Mouse (Mus musculus): ENCODE results near the gene Slc24a4. TPM values are rescaled to one million over a fixed set of nuclear protein-coding genes. Genes with fewer than 3 reads are reported as not detected.

Gene Slc24a4
- polyA plus RNA-seq, 1 experiment from 2014 or later, result 0.04 TPM

GRCm38 (mm10) chr12:102308001-102308456 lies 179.5 kb downstream of the Slc24a4 start:
- Histone ChIP-seq H3K9me3 (ENCODE audit: control insufficient read depth, low read length) (0 out of 2 replicates have a peak, but pooled peaks cover 2% of the 10 kb centered on the region), H3K4me2 (no peak overlapping the region), H3K27me3 (replicated peaks; ENCODE audit: control insufficient read depth, insufficient read depth, low read length) (no peaks in the 10 kb centered on the region), H3K9ac (ENCODE audit: low read depth, low read length) (no peak overlapping the region), H3K4me1 (replicated peaks; ENCODE audit: control insufficient read depth, insufficient read depth, low read length) (peaks cover 31% of the 10 kb centered on the region), H3K4me3 (ENCODE audit: low read depth, low read length) (no peak overlapping the region), H3K36me3 (ENCODE audit: control insufficient read depth, insufficient read depth, low read length) (peaks cover 3% of the 10 kb centered on the region; the same call in 1 of the 2 replicates), H3K27ac (ENCODE audit: low read depth, low read length) (peak overlapping the region; percentile 25; the same call in 1 of the 2 replicates)
- WGBS, result 68% methylated on average over 6 of the region's 6 CpGs
- ATAC-seq (replicated peaks; ENCODE audit: low FRiP score), result no peak
- no peak for DNase-seq (ENCODE audit: low spot score)

GRCm38 (mm10) chr12:102308457-102309011 lies 180.0 kb downstream of the Slc24a4 start:
- Histone ChIP-seq H3K36me3 (ENCODE audit: control insufficient read depth, insufficient read depth, low read length) (peaks cover 3% of the 10 kb centered on the region; the same call in 1 of the 2 replicates), H3K4me2 (no peak overlapping the region), H3K9ac (ENCODE audit: low read depth, low read length) (no peak overlapping the region), H3K9me3 (ENCODE audit: control insufficient read depth, low read length) (0 out of 2 replicates have a peak, but pooled peaks cover 2% of the 10 kb centered on the region), H3K27ac (ENCODE audit: low read depth, low read length) (no peak overlapping the region), H3K4me1 (replicated peaks; ENCODE audit: control insufficient read depth, insufficient read depth, low read length) (peaks cover 26% of the 10 kb centered on the region), H3K27me3 (replicated peaks; ENCODE audit: control insufficient read depth, insufficient read depth, low read length) (no peaks in the 10 kb centered on the region), H3K4me3 (ENCODE audit: low read depth, low read length) (no peak overlapping the region)
- DNase-seq (ENCODE audit: low spot score) (no peak), ATAC-seq (replicated peaks; ENCODE audit: low FRiP score) (no peak)
- WGBS, result 64% methylated on average over 16 of the region's 16 CpGs

- 0 out of 2 replicates have a peak, but pooled peaks cover 2% of the 10 kb centered on the region for H3K9me3 ChIP-seq (ENCODE audit: control insufficient read depth, low read length)
- H3K9ac ChIP-seq (ENCODE audit: low read depth, low read length), result no peak overlapping the region
- no peak overlapping the region for H3K4me3 ChIP-seq (ENCODE audit: low read depth, low read length)
- WGBS, result 81% methylated on average over 11 of the region's 11 CpGs
- no peaks in the 10 kb centered on the region for H3K27me3 ChIP-seq (replicated peaks; ENCODE audit: control insufficient read depth, insufficient read depth, low read length)
- no peak for ATAC-seq (replicated peaks; ENCODE audit: low FRiP score)
- H3K4me1 ChIP-seq (replicated peaks; ENCODE audit: control insufficient read depth, insufficient read depth, low read length), result peaks cover 19% of the 10 kb centered on the region
- H3K27ac ChIP-seq (ENCODE audit: low read depth, low read length), result no peak overlapping the region
- H3K4me2 ChIP-seq, result no peak overlapping the region
- DNase-seq (ENCODE audit: low spot score), result no peak
- H3K36me3 ChIP-seq (ENCODE audit: control insufficient read depth, insufficient read depth, low read length), result peaks cover 3% of the 10 kb centered on the region; the same call in 1 of the 2 replicates
Measured at GRCm38 (mm10) chr12:102309099-102309799, 180.7 kb downstream of the Slc24a4 start.

- Histone ChIP-seq H3K9ac (ENCODE audit: low read depth, low read length) (no peak overlapping the region), H3K9me3 (ENCODE audit: control insufficient read depth, low read length) (0 out of 2 replicates have a peak, but pooled peaks cover 2% of the 10 kb centered on the region), H3K27ac (ENCODE audit: low read depth, low read length) (no peak overlapping the region), H3K4me3 (ENCODE audit: low read depth, low read length) (no peak overlapping the region), H3K4me2 (no peak overlapping the region), H3K4me1 (replicated peaks; ENCODE audit: control insufficient read depth, insufficient read depth, low read length) (peaks cover 13% of the 10 kb centered on the region), H3K36me3 (ENCODE audit: control insufficient read depth, insufficient read depth, low read length) (peaks cover 7% of the 10 kb centered on the region; the same call in 1 of the 2 replicates), H3K27me3 (replicated peaks; ENCODE audit: control insufficient read depth, insufficient read depth, low read length) (no peaks in the 10 kb centered on the region)
- 86% methylated on average over 8 of the region's 8 CpGs for WGBS
- ATAC-seq (replicated peaks; ENCODE audit: low FRiP score) (no peak), DNase-seq (ENCODE audit: low spot score) (no peak)
Measured at GRCm38 (mm10) chr12:102309800-102310195, 181.3 kb downstream of the Slc24a4 start.

GRCm38 (mm10) chr12:102310261-102310660 lies 181.7 kb downstream of the Slc24a4 start:
- Histone ChIP-seq H3K4me2 (no peak overlapping the region), H3K9me3 (ENCODE audit: control insufficient read depth, low read length) (0 out of 2 replicates have a peak, but pooled peaks cover 2% of the 10 kb centered on the region), H3K27me3 (replicated peaks; ENCODE audit: control insufficient read depth, insufficient read depth, low read length) (no peaks in the 10 kb centered on the region), H3K36me3 (ENCODE audit: control insufficient read depth, insufficient read depth, low read length) (peaks cover 7% of the 10 kb centered on the region; the same call in 1 of the 2 replicates), H3K4me1 (replicated peaks; ENCODE audit: control insufficient read depth, insufficient read depth, low read length) (peaks cover 9% of the 10 kb centered on the region), H3K27ac (ENCODE audit: low read depth, low read length) (no peak overlapping the region), H3K4me3 (ENCODE audit: low read depth, low read length) (no peak overlapping the region), H3K9ac (ENCODE audit: low read depth, low read length) (no peak overlapping the region)
- ATAC-seq (replicated peaks; ENCODE audit: low FRiP score), result no peak
- WGBS, result 81% methylated on average over 3 of the region's 3 CpGs
- DNase-seq (ENCODE audit: low spot score), result no peak

- H3K4me2 ChIP-seq, result no peak overlapping the region
- no peaks in the 10 kb centered on the region for H3K27me3 ChIP-seq (replicated peaks; ENCODE audit: control insufficient read depth, insufficient read depth, low read length)
- ATAC-seq (replicated peaks; ENCODE audit: low FRiP score) (no peak), DNase-seq (ENCODE audit: low spot score) (no peak)
- WGBS, result 81% methylated on average over 5 of the region's 5 CpGs
- peaks cover 7% of the 10 kb centered on the region for H3K4me1 ChIP-seq (replicated peaks; ENCODE audit: control insufficient read depth, insufficient read depth, low read length)
- H3K9me3 ChIP-seq (ENCODE audit: control insufficient read depth, low read length), result 0 out of 2 replicates have a peak, but pooled peaks cover 2% of the 10 kb centered on the region
- peaks cover 7% of the 10 kb centered on the region; the same call in 1 of the 2 replicates for H3K36me3 ChIP-seq (ENCODE audit: control insufficient read depth, insufficient read depth, low read length)
- no peak overlapping the region for H3K9ac ChIP-seq (ENCODE audit: low read depth, low read length)
- no peak overlapping the region for H3K27ac ChIP-seq (ENCODE audit: low read depth, low read length)
- no peak overlapping the region for H3K4me3 ChIP-seq (ENCODE audit: low read depth, low read length)
Measured at GRCm38 (mm10) chr12:102311454-102311853, 182.9 kb downstream of the Slc24a4 start.

Other genes starting within 250 kb of the Slc24a4 start
- 10.4 TPM in 2 replicates for gene Trip11, start 215.5 kb upstream of the Slc24a4 start, polyA plus RNA-seq (2014; fragmentation: Nextera tagmentation; extraction: Ambion mirVana)
- 21.4 and 23.4 TPM in 2 replicates for gene Atxn3, start 170.5 kb upstream of the Slc24a4 start, polyA plus RNA-seq (2014; fragmentation: Nextera tagmentation; extraction: Ambion mirVana)
- gene Cpsf2, start 152.7 kb upstream of the Slc24a4 start, polyA plus RNA-seq (2014; fragmentation: Nextera tagmentation; extraction: Ambion mirVana), result 46.9 and 48.8 TPM in 2 replicates
- gene Rin3, start 154.3 kb downstream of the Slc24a4 start, polyA plus RNA-seq (2014; fragmentation: Nextera tagmentation; extraction: Ambion mirVana), result 10.2 and 12.9 TPM in 2 replicates